Mouse (Mus musculus): ENCODE data around the gene Hddc2. TPM values are rescaled to one million over a fixed set of nuclear protein-coding genes. Genes with fewer than 3 reads are reported as not detected.
A peak's percentile ranks its signal among the peaks of the same experiment; 100 is the strongest.

Gene Hddc2
- polyA plus RNA-seq, 2 experiments, result 9.1 to 19.6 TPM

- no peak for TF ChIP-seq EP300 (IDR thresholded peaks at IDR 0.05; ENCODE audit: low read depth)
- WGBS (ENCODE audit: insufficient replicate concordance), result 54% methylated on average over 5 of the region's 5 CpGs
- Histone ChIP-seq H3K4me3 (ENCODE audit: insufficient read depth in 1 of 2, low read depth in 2 of 2, low read length in 2 of 2) (no peak overlapping the region), H3K27me3 (ENCODE audit: control insufficient read depth, insufficient read depth, low read length) (no peaks in the 10 kb centered on the region), H3K4me1 (replicated peaks; ENCODE audit: control insufficient read depth in 2 of 2, insufficient read depth in 2 of 2, low read length in 1 of 2) (no peaks in the 10 kb centered on the region), H3K9me3 (ENCODE audit: control insufficient read depth, low read length) (no peaks in the 10 kb centered on the region), H3K9ac (replicated peaks) (no peak overlapping the region), H3K27ac (no peak overlapping the region), H3K36me3 (replicated peaks; ENCODE audit: control insufficient read depth, insufficient read depth, low read depth) (no peaks in the 10 kb centered on the region), H3K4me2 (ENCODE audit: low read depth) (no peak overlapping the region)
- no peak for ATAC-seq (ENCODE audit: insufficient read depth)
- DNase-seq (ENCODE audit: low read depth in 3 of 3, low spot score in 3 of 3), result no peak
Measured at GRCm38 (mm10) chr10:31295705-31296104, 17.5 kb upstream of the Hddc2 start.

- H3K4me1 ChIP-seq (replicated peaks; ENCODE audit: control insufficient read depth in 2 of 2, insufficient read depth in 2 of 2, low read length in 1 of 2), result no peaks in the 10 kb centered on the region
- 25% methylated on average over 1 of the region's 1 CpGs for WGBS (ENCODE audit: insufficient replicate concordance)
- TF ChIP-seq EP300 (IDR thresholded peaks at IDR 0.05; ENCODE audit: low read depth) (no peak), CTCF (IDR thresholded peaks at IDR 0.05; ENCODE audit: low read depth) (no peak)
- ATAC-seq (ENCODE audit: insufficient read depth), result no peak
- no peak for DNase-seq (ENCODE audit: low read depth in 3 of 3, low spot score in 3 of 3)
- H3K27me3 ChIP-seq (ENCODE audit: control insufficient read depth, insufficient read depth, low read length), result no peaks in the 10 kb centered on the region
- H3K4me2 ChIP-seq (ENCODE audit: low read depth), result no peak overlapping the region
- H3K9ac ChIP-seq (replicated peaks), result no peak overlapping the region
- no peaks in the 10 kb centered on the region for H3K9me3 ChIP-seq (ENCODE audit: control insufficient read depth, low read length)
- no peak overlapping the region for H3K27ac ChIP-seq
- H3K4me3 ChIP-seq (ENCODE audit: insufficient read depth in 1 of 2, low read depth in 2 of 2, low read length in 2 of 2), result no peak overlapping the region
- no peaks in the 10 kb centered on the region for H3K36me3 ChIP-seq (replicated peaks; ENCODE audit: control insufficient read depth, insufficient read depth, low read depth)
Measured at GRCm38 (mm10) chr10:31296458-31296857, 16.7 kb upstream of the Hddc2 start.

- DNase-seq (ENCODE audit: low read depth in 3 of 3, low spot score in 3 of 3) (no peak), ATAC-seq (ENCODE audit: insufficient read depth) (no peak)
- no peaks in the 10 kb centered on the region for H3K4me1 ChIP-seq (replicated peaks; ENCODE audit: control insufficient read depth in 2 of 2, insufficient read depth in 2 of 2, low read length in 1 of 2)
- no peaks in the 10 kb centered on the region for H3K36me3 ChIP-seq (replicated peaks; ENCODE audit: control insufficient read depth, insufficient read depth, low read depth)
- no peaks in the 10 kb centered on the region for H3K27me3 ChIP-seq (ENCODE audit: control insufficient read depth, insufficient read depth, low read length)
- WGBS (ENCODE audit: insufficient replicate concordance), result 51% methylated on average over 4 of the region's 4 CpGs
- TF ChIP-seq EP300 (IDR thresholded peaks at IDR 0.05; ENCODE audit: low read depth), result no peak
- TF ChIP-seq CTCF (IDR thresholded peaks at IDR 0.05; ENCODE audit: low read depth), result no peak
- H3K4me2 ChIP-seq (ENCODE audit: low read depth), result no peak overlapping the region
- no peak overlapping the region for H3K27ac ChIP-seq
- no peaks in the 10 kb centered on the region for H3K9me3 ChIP-seq (ENCODE audit: control insufficient read depth, low read length)
- no peak overlapping the region for H3K9ac ChIP-seq (replicated peaks)
- no peak overlapping the region for H3K4me3 ChIP-seq (ENCODE audit: insufficient read depth in 1 of 2, low read depth in 2 of 2, low read length in 2 of 2)
Measured at GRCm38 (mm10) chr10:31297106-31297505, 16.1 kb upstream of the Hddc2 start.

- DNase-seq (ENCODE audit: low read depth in 3 of 3, low spot score in 3 of 3) (no peak), ATAC-seq (ENCODE audit: insufficient read depth) (no peak)
- no peak for TF ChIP-seq CTCF (IDR thresholded peaks at IDR 0.05; ENCODE audit: low read depth)
- TF ChIP-seq EP300 (IDR thresholded peaks at IDR 0.05; ENCODE audit: low read depth), result no peak
- no peaks in the 10 kb centered on the region for H3K9me3 ChIP-seq (ENCODE audit: control insufficient read depth, low read length)
- no peak overlapping the region for H3K27ac ChIP-seq
- H3K4me1 ChIP-seq (replicated peaks; ENCODE audit: control insufficient read depth in 2 of 2, insufficient read depth in 2 of 2, low read length in 1 of 2), result no peaks in the 10 kb centered on the region
- no peaks in the 10 kb centered on the region for H3K27me3 ChIP-seq (ENCODE audit: control insufficient read depth, insufficient read depth, low read length)
- WGBS (ENCODE audit: insufficient replicate concordance), result 43% methylated on average over 2 of the region's 2 CpGs
- H3K4me2 ChIP-seq (ENCODE audit: low read depth), result no peak overlapping the region
- no peaks in the 10 kb centered on the region for H3K36me3 ChIP-seq (replicated peaks; ENCODE audit: control insufficient read depth, insufficient read depth, low read depth)
- no peak overlapping the region for H3K9ac ChIP-seq (replicated peaks)
- H3K4me3 ChIP-seq (ENCODE audit: insufficient read depth in 1 of 2, low read depth in 2 of 2, low read length in 2 of 2), result no peak overlapping the region
Measured at GRCm38 (mm10) chr10:31298263-31298662, 14.9 kb upstream of the Hddc2 start.

- ATAC-seq (ENCODE audit: insufficient read depth), result no peak
- peak in 2 of 3 experiments; percentile 10 to 29 for DNase-seq (ENCODE audit: low read depth in 3 of 3, low spot score in 3 of 3)
- Histone ChIP-seq H3K4me3 (ENCODE audit: insufficient read depth in 1 of 2, low read depth in 2 of 2, low read length in 2 of 2) (no peak overlapping the region), H3K27ac (no peak overlapping the region), H3K9me3 (ENCODE audit: control insufficient read depth, low read length) (no peaks in the 10 kb centered on the region), H3K4me2 (ENCODE audit: low read depth) (no peak overlapping the region), H3K9ac (replicated peaks) (no peak overlapping the region), H3K4me1 (replicated peaks; ENCODE audit: control insufficient read depth in 2 of 2, insufficient read depth in 2 of 2, low read length in 1 of 2) (no peaks in the 10 kb centered on the region), H3K36me3 (replicated peaks; ENCODE audit: control insufficient read depth, insufficient read depth, low read depth) (no peaks in the 10 kb centered on the region), H3K27me3 (ENCODE audit: control insufficient read depth, insufficient read depth, low read length) (no peaks in the 10 kb centered on the region)
- WGBS (ENCODE audit: insufficient replicate concordance), result 32% methylated on average over 6 of the region's 6 CpGs
- TF ChIP-seq EP300 (IDR thresholded peaks at IDR 0.05; ENCODE audit: low read depth) (no peak), CTCF (IDR thresholded peaks at IDR 0.05; ENCODE audit: low read depth) (peak; percentile 80)
Measured at GRCm38 (mm10) chr10:31298921-31299574, 14.1 kb upstream of the Hddc2 start.

All from liver, embryonic 14.5 days (tissue).